Mouse (Mus musculus): Measurements from ENCODE around the gene Aqp9. TPM values are rescaled to one million over a fixed set of nuclear protein-coding genes. Genes with fewer than 3 reads are reported as not detected.

The Aqp9 gene
- polyA plus RNA-seq, 1 experiment, result 0.36 TPM

DNA sequence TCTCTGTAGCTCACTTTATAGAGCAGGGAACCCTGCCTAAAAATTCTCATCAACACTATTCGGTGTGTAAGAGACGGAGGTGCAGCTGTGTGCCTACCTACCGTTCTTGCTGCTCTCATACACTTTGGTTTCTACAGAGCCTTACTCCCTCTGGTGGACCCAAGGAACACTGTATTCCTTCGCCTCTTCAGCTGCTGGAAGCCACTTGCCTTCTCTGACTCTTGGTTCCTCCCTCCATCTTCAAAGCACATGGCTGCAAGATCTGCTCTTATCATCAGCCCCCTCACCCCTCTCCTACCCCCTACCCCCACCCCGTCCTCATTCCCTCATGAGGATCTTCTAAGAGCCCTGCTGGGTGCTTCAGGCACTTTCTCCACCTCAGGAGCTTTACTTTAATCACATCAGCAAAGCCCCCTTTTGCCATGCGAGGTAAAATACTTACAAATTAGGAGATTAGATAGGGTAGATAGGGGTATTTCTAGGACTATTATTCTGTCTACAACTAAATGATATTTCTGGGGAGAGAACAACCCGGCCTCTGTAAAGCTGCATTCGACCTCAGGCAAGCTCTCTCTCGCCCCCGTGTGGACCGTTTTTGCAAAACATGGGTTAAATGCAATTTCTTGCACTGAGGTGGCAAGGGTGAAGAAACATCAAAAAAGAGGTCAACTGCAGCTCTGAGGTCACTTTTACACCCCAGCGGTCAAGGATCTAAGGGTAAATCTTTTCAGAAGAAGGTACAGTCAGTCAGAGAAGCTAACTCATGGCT lies 20.3 kb upstream of the Aqp9 start:
- peak; percentile 79 for DNase-seq (ENCODE audit: low read depth)
- TF ChIP-seq POLR2A (IDR thresholded peaks at IDR 0.05; ENCODE audit: borderline replicate concordance, extremely low read depth, insufficient read depth, insufficient read length, poor library complexity, severe bottlenecking) (no peak), CTCF (IDR thresholded peaks at IDR 0.05; ENCODE audit: borderline replicate concordance, extremely low read depth, insufficient read depth, insufficient read length) (peak; percentile 91)

GRCm38 (mm10) chr9:71187396-71187795 lies 18.9 kb upstream of the Aqp9 start:
- DNase-seq (ENCODE audit: low read depth), result no peak

DNA sequence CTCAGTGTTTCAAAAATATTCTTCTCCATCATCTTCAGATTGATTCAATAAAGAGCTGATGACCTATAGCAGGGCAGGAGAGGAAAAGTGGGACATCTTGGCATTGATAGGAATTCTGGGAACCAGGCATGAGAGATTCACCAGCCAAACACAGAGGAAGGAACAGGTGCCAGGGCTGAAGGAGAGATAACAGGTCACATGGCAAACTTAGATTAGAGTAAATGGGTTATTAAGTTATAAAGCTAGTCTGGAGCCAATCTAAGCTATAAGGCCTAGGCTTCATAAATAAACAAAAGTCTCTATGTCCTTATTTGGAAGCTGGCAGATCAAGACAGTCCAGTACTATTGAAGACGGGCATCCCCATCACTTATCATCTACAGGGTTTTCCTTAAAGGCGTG lies 17.3 kb upstream of the Aqp9 start:
- TF ChIP-seq CTCF (IDR thresholded peaks at IDR 0.05; ENCODE audit: borderline replicate concordance, extremely low read depth, insufficient read depth, insufficient read length) (no peak), POLR2A (IDR thresholded peaks at IDR 0.05; ENCODE audit: borderline replicate concordance, extremely low read depth, insufficient read depth, insufficient read length, poor library complexity, severe bottlenecking) (no peak)
- no peak for DNase-seq (ENCODE audit: low read depth)

More at GRCm38 (mm10) chr9:71187396-71187795, 18.9 kb upstream of the Aqp9 start:
- TF ChIP-seq POLR2A (IDR thresholded peaks at IDR 0.05; ENCODE audit: borderline replicate concordance, extremely low read depth, insufficient read depth, insufficient read length, poor library complexity, severe bottlenecking), result no peak
- TF ChIP-seq CTCF (IDR thresholded peaks at IDR 0.05; ENCODE audit: borderline replicate concordance, extremely low read depth, insufficient read depth, insufficient read length), result no peak

- no peak for TF ChIP-seq CTCF (IDR thresholded peaks at IDR 0.05; ENCODE audit: borderline replicate concordance, extremely low read depth, insufficient read depth, insufficient read length)
- no peak for TF ChIP-seq POLR2A (IDR thresholded peaks at IDR 0.05; ENCODE audit: borderline replicate concordance, extremely low read depth, insufficient read depth, insufficient read length, poor library complexity, severe bottlenecking)
- no peak for DNase-seq (ENCODE audit: low read depth)
Observed at GRCm38 (mm10) chr9:71185285-71185684, 16.8 kb upstream of the Aqp9 start.

DNA sequence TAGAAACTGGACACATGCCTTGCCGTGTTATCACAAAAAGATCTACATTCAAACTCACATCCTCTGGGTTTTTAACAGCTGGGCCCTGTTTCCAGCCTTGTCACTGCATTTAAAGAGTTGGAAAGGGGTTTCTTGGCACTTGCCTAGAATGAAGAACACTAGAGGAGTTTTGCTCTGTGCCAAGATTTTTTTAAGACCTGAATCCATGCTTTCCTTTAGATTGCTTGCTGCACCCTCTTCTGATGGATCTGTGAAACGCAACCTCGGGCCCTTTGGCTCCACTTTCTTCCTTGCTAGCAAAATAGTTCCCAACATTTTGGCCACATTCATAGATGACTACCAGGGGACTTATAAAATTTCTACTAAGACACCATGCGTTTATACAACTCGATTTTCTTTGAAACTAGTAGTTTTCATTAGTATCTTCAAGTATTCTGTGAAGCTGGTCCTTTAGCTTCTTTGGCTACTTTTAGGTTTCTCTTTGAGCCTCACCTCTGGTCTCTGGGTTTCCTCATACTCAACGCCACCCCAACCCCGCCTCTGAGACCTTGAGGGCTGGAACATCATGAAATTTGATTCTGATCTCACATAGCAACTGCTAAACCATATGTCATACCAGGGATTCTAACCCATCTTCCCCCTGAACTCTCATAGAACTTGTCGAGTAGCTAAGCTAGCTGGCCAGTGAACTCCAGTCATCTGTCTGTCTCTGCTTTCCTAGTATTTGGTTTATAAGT lies 11.7 kb upstream of the Aqp9 start:
- DNase-seq (ENCODE audit: low read depth), result peak; percentile 59
- TF ChIP-seq POLR2A (IDR thresholded peaks at IDR 0.05; ENCODE audit: borderline replicate concordance, extremely low read depth, insufficient read depth, insufficient read length, poor library complexity, severe bottlenecking) (no peak), CTCF (IDR thresholded peaks at IDR 0.05; ENCODE audit: borderline replicate concordance, extremely low read depth, insufficient read depth, insufficient read length) (no peak)

DNA sequence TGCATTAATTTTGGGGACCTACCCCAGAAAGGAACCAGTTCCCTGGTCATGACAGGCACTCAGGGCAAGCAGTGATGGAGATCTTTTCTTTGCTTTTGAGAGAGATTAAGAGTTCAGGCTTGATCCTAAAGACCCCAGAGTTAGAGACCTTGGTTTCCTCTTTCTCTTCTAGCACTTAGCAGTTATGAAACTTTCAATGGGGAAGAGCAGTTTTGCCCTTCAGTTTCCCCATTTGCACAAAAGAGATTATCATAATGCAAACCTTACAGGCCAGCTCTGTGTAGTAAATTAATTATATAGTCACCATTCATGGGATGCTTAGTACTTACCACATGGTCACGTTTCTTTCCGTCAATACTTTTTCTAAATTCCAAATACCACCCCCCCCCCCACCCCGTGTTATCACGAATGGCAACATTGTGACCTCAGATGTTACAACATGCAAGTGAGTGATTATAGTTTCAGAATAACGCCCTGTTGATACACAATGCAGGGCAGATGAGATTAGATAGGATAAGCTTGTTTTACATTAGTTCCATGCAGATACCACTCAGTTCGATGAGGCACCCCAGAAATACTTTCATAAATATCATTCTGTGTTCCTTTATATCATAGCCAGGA lies 10.9 kb upstream of the Aqp9 start:
- TF ChIP-seq POLR2A (IDR thresholded peaks at IDR 0.05; ENCODE audit: borderline replicate concordance, extremely low read depth, insufficient read depth, insufficient read length, poor library complexity, severe bottlenecking) (no peak), CTCF (IDR thresholded peaks at IDR 0.05; ENCODE audit: borderline replicate concordance, extremely low read depth, insufficient read depth, insufficient read length) (no peak)
- DNase-seq (ENCODE audit: low read depth), result no peak

GRCm38 (mm10) chr9:71175686-71176085 lies 7.2 kb upstream of the Aqp9 start:
- no peak for TF ChIP-seq POLR2A (IDR thresholded peaks at IDR 0.05; ENCODE audit: borderline replicate concordance, extremely low read depth, insufficient read depth, insufficient read length, poor library complexity, severe bottlenecking)
- no peak for TF ChIP-seq CTCF (IDR thresholded peaks at IDR 0.05; ENCODE audit: borderline replicate concordance, extremely low read depth, insufficient read depth, insufficient read length)
- DNase-seq (ENCODE audit: low read depth), result peak; percentile 13

DNA sequence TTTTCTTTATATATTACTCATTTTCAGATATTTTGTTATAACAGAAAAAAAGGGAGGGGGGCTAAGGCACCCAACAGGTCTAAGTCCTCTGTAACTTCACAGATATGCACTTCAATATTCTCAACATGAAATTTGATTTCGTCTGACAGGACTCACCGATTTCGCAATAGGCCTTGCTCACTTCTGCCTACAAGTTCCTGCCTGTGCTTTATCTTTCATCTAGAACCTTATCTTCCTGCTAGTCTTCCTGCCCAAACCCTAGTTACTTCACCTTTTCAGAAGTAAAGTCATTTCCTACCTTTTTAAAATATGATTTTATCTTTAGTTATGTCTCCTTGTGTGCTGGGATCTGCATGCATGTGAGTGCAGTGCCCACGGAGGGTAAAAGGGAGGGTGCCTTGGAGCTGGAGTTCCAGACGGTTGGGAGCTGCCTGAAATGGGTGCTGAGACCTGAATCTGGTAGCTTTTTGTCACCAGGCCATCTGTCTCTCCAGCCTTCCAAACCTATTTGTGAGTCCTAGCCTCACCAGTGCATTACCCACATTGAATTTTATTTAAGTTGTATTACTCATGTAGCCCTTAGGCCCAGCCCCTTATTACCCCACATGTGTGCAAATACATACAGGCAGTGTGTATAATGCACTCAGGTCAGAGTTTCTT lies 6.0 kb upstream of the Aqp9 start:
- no peak for DNase-seq (ENCODE audit: low read depth)
- no peak for TF ChIP-seq POLR2A (IDR thresholded peaks at IDR 0.05; ENCODE audit: borderline replicate concordance, extremely low read depth, insufficient read depth, insufficient read length, poor library complexity, severe bottlenecking)
- no peak for TF ChIP-seq CTCF (IDR thresholded peaks at IDR 0.05; ENCODE audit: borderline replicate concordance, extremely low read depth, insufficient read depth, insufficient read length)

DNA sequence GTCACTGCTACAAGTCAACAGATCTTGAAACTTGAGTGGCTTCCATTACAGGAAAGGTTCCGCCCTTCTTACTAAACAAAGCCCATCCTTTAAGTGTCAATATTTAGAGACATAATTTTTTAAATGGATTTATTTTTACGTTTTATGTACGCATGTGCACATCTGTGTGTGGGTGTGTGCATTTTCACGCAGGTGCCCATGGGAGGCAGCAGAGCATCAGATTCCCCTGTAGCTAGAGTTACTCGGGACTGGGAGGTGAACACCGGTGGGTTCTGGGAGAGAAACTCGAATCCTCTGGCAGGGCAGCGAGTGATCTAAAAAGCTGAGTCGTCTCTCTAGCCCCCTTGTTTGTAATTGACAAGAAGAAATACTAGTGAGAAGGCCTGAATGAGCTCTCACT lies 5.1 kb upstream of the Aqp9 start:
- no peak for TF ChIP-seq CTCF (IDR thresholded peaks at IDR 0.05; ENCODE audit: borderline replicate concordance, extremely low read depth, insufficient read depth, insufficient read length)
- no peak for TF ChIP-seq POLR2A (IDR thresholded peaks at IDR 0.05; ENCODE audit: borderline replicate concordance, extremely low read depth, insufficient read depth, insufficient read length, poor library complexity, severe bottlenecking)
- DNase-seq (ENCODE audit: low read depth), result no peak

- TF ChIP-seq POLR2A (IDR thresholded peaks at IDR 0.05; ENCODE audit: borderline replicate concordance, extremely low read depth, insufficient read depth, insufficient read length, poor library complexity, severe bottlenecking), result no peak
- no peak for TF ChIP-seq CTCF (IDR thresholded peaks at IDR 0.05; ENCODE audit: borderline replicate concordance, extremely low read depth, insufficient read depth, insufficient read length)
- peak; percentile 88 for DNase-seq (ENCODE audit: low read depth)
Observed at GRCm38 (mm10) chr9:71167473-71168215, 838 bp downstream of the Aqp9 start.

Measured in brain, embryonic 14.5 days (tissue).